Mouse (Mus musculus) megakaryocyte-erythroid progenitor cell, adult 5-6 weeks (primary cell): ENCODE results near the gene Dusp15. TPM values are rescaled to one million over a fixed set of nuclear protein-coding genes. Genes with fewer than 3 reads are reported as not detected.

Experiments
- ATAC-seq: replicated peaks from 2 replicates; pipeline ENCODE4 v1.8.0; 2016; ENCODE audit warnings: mild to moderate bottlenecking, inconsistent platforms; ENCODE audit not compliant: severe bottlenecking, poor library complexity, low FRiP score, low TSS enrichment
- total RNA-seq, 2 experiments: library from RNA; stranded (forward) in 1 of 2; stranded (reverse) in 1 of 2; fragments of 200-1000, 215-1000 nt in 1 of 2; fragments of >200 nt in 1 of 2; fragmentation: Nextera tagmentation in 1 of 2; gene quantifications; 2 replicates each; pipeline ENCODE4 v1.2.3; 2014 to 2017

The Dusp15 gene
- total RNA-seq, 2 experiments from 2014 or later = not detected

GRCm38 (mm10) chr2:152933614-152934013 lies 17.9 kb downstream of the Dusp15 start:
- ATAC-seq = peak; percentile 75

- ATAC-seq = no peak
Observed at GRCm38 (mm10) chr2:152933048-152933447, 18.4 kb downstream of the Dusp15 start, which contains the start of gene Foxs1. Foxs1 (minus strand) TSS chr2:152933208.

- no peak for ATAC-seq
Observed at GRCm38 (mm10) chr2:152931456-152932160, 19.9 kb downstream of the Dusp15 start.

- ATAC-seq = no peak
Observed at GRCm38 (mm10) chr2:152930276-152930675, 21.2 kb downstream of the Dusp15 start.

- ATAC-seq = no peak
Observed at GRCm38 (mm10) chr2:152928988-152929370, 22.5 kb downstream of the Dusp15 start.

- no peak for ATAC-seq
Observed at GRCm38 (mm10) chr2:152928219-152928987, 23.1 kb downstream of the Dusp15 start.

- no peak for ATAC-seq
Observed at GRCm38 (mm10) chr2:152927371-152927770, 24.1 kb downstream of the Dusp15 start.

GRCm38 (mm10) chr2:152926896-152927295 lies 24.6 kb downstream of the Dusp15 start:
- ATAC-seq = no peak

- no peak for ATAC-seq
Observed at GRCm38 (mm10) chr2:152925189-152925872, 26.2 kb downstream of the Dusp15 start.

- no peak for ATAC-seq
Observed at GRCm38 (mm10) chr2:152924543-152924942, 27.0 kb downstream of the Dusp15 start.

GRCm38 (mm10) chr2:152924128-152924527 lies 27.4 kb downstream of the Dusp15 start:
- no peak for ATAC-seq

GRCm38 (mm10) chr2:152923621-152924020 lies 27.9 kb downstream of the Dusp15 start:
- ATAC-seq = no peak

GRCm38 (mm10) chr2:152922376-152922775 lies 29.1 kb downstream of the Dusp15 start:
- ATAC-seq = no peak

GRCm38 (mm10) chr2:152917671-152918070 lies 33.8 kb downstream of the Dusp15 start:
- no peak for ATAC-seq

GRCm38 (mm10) chr2:152916111-152916510 lies 35.4 kb downstream of the Dusp15 start:
- no peak for ATAC-seq

GRCm38 (mm10) chr2:152915453-152915852 lies 36.0 kb downstream of the Dusp15 start:
- no peak for ATAC-seq

GRCm38 (mm10) chr2:152914310-152915120 lies 37.0 kb downstream of the Dusp15 start:
- peak; percentile 86 for ATAC-seq

- no peak for ATAC-seq
Observed at GRCm38 (mm10) chr2:152913471-152913870, 38.0 kb downstream of the Dusp15 start.

GRCm38 (mm10) chr2:152911432-152911831 lies 40.1 kb downstream of the Dusp15 start:
- no peak for ATAC-seq
